Mouse (Mus musculus): ENCODE data around the gene Ccdc71l. TPM values are rescaled to one million over a fixed set of nuclear protein-coding genes. Genes with fewer than 3 reads are reported as not detected.

Gene Ccdc71l
- 2.1 and 2.2 TPM in 2 replicates for polyA plus RNA-seq (2015; fragmentation: Nextera tagmentation; extraction: Ambion mirVana)

GRCm38 (mm10) chr12:32378528-32379295 is at the start of gene Ccdc71l:
Gene Ccdc71l (plus strand): TSS chr12:32378704.
- peak within 1 kb of the TSS; percentile 97 for H3K27ac ChIP-seq (ENCODE audit: low read length)
- H3K4me1 ChIP-seq (ENCODE audit: control insufficient read depth, insufficient read depth, low read length), result peaks cover 4% of the 10 kb centered on the region
- H3K4me3 ChIP-seq (ENCODE audit: low read length), result peak within 1 kb of the TSS; percentile 75
- peak within 1 kb of the TSS; percentile 54 for H3K4me2 ChIP-seq (ENCODE audit: low read depth, low read length)
- peak within 1 kb of the TSS; percentile 95 for H3K9ac ChIP-seq (ENCODE audit: low read depth, low read length)
- peak; percentile 84 for ATAC-seq
- H3K36me3 ChIP-seq (ENCODE audit: control insufficient read depth, insufficient read depth, low read length), result no peaks in the 10 kb centered on the region
- no peaks in the 10 kb centered on the region for H3K9me3 ChIP-seq (ENCODE audit: control insufficient read depth, low read length)
- WGBS, result 1% methylated on average over 62 of the region's 78 CpGs
- H3K27me3 ChIP-seq (replicated peaks; ENCODE audit: control insufficient read depth, insufficient read depth, low read length), result no peaks in the 10 kb centered on the region

DNA sequence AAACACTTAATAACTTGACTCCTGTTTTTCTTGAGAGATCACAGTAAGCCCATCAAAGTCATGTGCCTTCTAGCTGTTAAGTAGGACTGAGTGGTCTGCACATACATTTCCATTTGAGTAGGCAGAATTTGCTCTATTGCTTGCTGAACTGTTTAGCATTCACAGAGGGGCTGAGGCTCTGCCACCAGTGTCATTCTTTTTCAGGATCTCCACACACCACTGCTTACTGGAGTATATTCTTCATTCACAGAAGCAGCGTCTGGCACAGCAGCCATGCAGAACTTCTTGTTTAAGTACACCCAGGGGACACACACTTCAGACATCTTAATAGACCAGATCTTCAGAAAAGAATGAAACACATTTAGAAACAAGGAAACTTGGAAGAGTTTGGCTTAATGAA is 39.4 kb upstream of the Ccdc71l start:
- no peaks in the 10 kb centered on the region for H3K4me1 ChIP-seq (ENCODE audit: control insufficient read depth, insufficient read depth, low read length)
- no peak overlapping the region for H3K9ac ChIP-seq (ENCODE audit: low read depth, low read length)
- H3K36me3 ChIP-seq (ENCODE audit: control insufficient read depth, insufficient read depth, low read length), result no peaks in the 10 kb centered on the region
- no peak overlapping the region for H3K27ac ChIP-seq (ENCODE audit: low read length)
- no peak for ATAC-seq
- whole genome bisulfite sequencing, result 44% methylated on average over 1 of the region's 1 CpGs
- no peaks in the 10 kb centered on the region for H3K9me3 ChIP-seq (ENCODE audit: control insufficient read depth, low read length)
- H3K27me3 ChIP-seq (replicated peaks; ENCODE audit: control insufficient read depth, insufficient read depth, low read length), result no peaks in the 10 kb centered on the region
- H3K4me2 ChIP-seq (ENCODE audit: low read depth, low read length), result no peak overlapping the region
- H3K4me3 ChIP-seq (ENCODE audit: low read length), result no peak overlapping the region

GRCm38 (mm10) chr12:32343487-32343886 is 35.0 kb upstream of the Ccdc71l start:
- no peaks in the 10 kb centered on the region for H3K36me3 ChIP-seq (ENCODE audit: control insufficient read depth, insufficient read depth, low read length)
- no peaks in the 10 kb centered on the region for H3K9me3 ChIP-seq (ENCODE audit: control insufficient read depth, low read length)
- H3K27ac ChIP-seq (ENCODE audit: low read length), result no peak overlapping the region
- no peak overlapping the region for H3K4me2 ChIP-seq (ENCODE audit: low read depth, low read length)
- 0 out of 2 replicates have a peak, but pooled peaks have one; percentile 33 for ATAC-seq
- no peak overlapping the region for H3K9ac ChIP-seq (ENCODE audit: low read depth, low read length)
- H3K4me1 ChIP-seq (ENCODE audit: control insufficient read depth, insufficient read depth, low read length), result no peaks in the 10 kb centered on the region
- no peaks in the 10 kb centered on the region for H3K27me3 ChIP-seq (replicated peaks; ENCODE audit: control insufficient read depth, insufficient read depth, low read length)
- 81% methylated on average over 1 of the region's 1 CpGs for WGBS
- no peak overlapping the region for H3K4me3 ChIP-seq (ENCODE audit: low read length)

GRCm38 (mm10) chr12:32346121-32346520 is 32.4 kb upstream of the Ccdc71l start:
- WGBS, result 93% methylated on average over 4 of the region's 4 CpGs
- Histone ChIP-seq H3K9me3 (ENCODE audit: control insufficient read depth, low read length) (no peaks in the 10 kb centered on the region), H3K27me3 (replicated peaks; ENCODE audit: control insufficient read depth, insufficient read depth, low read length) (no peaks in the 10 kb centered on the region), H3K9ac (ENCODE audit: low read depth, low read length) (no peak overlapping the region), H3K4me2 (ENCODE audit: low read depth, low read length) (no peak overlapping the region), H3K27ac (ENCODE audit: low read length) (no peak overlapping the region), H3K36me3 (ENCODE audit: control insufficient read depth, insufficient read depth, low read length) (no peaks in the 10 kb centered on the region), H3K4me3 (ENCODE audit: low read length) (no peak overlapping the region), H3K4me1 (ENCODE audit: control insufficient read depth, insufficient read depth, low read length) (no peaks in the 10 kb centered on the region)
- ATAC-seq, result no peak

DNA sequence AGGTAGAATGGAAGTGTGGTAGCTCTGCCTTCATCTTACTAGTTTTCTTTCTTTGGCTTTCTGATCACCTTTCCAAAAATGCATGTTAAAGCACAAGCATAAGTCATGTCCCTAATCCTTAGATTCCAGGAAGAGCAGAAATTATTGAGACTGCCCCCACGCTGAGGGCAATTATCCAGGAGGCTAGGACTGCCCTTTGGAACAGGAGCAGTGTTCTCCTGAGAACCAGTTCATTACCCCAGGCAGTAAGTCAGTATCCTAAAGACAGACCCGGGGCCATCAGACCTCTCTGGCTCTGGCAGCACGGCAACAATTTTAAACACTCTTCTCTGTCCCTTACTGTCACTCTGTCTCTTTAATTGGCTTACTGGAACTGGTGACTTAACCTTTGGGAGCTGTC is 30.0 kb upstream of the Ccdc71l start:
- no peak overlapping the region for H3K9ac ChIP-seq (ENCODE audit: low read depth, low read length)
- H3K36me3 ChIP-seq (ENCODE audit: control insufficient read depth, insufficient read depth, low read length), result no peaks in the 10 kb centered on the region
- H3K27ac ChIP-seq (ENCODE audit: low read length), result no peak overlapping the region
- H3K4me3 ChIP-seq (ENCODE audit: low read length), result no peak overlapping the region
- H3K9me3 ChIP-seq (ENCODE audit: control insufficient read depth, low read length), result no peaks in the 10 kb centered on the region
- 62% methylated on average over 3 of the region's 3 CpGs for WGBS
- H3K4me1 ChIP-seq (ENCODE audit: control insufficient read depth, insufficient read depth, low read length), result no peaks in the 10 kb centered on the region
- H3K4me2 ChIP-seq (ENCODE audit: low read depth, low read length), result no peak overlapping the region
- peak; percentile 70 for ATAC-seq
- H3K27me3 ChIP-seq (replicated peaks; ENCODE audit: control insufficient read depth, insufficient read depth, low read length), result no peaks in the 10 kb centered on the region

- 79% methylated on average over 1 of the region's 1 CpGs for WGBS
- Histone ChIP-seq H3K9me3 (ENCODE audit: control insufficient read depth, low read length) (no peaks in the 10 kb centered on the region), H3K36me3 (ENCODE audit: control insufficient read depth, insufficient read depth, low read length) (no peaks in the 10 kb centered on the region), H3K27me3 (replicated peaks; ENCODE audit: control insufficient read depth, insufficient read depth, low read length) (no peaks in the 10 kb centered on the region), H3K4me1 (ENCODE audit: control insufficient read depth, insufficient read depth, low read length) (no peaks in the 10 kb centered on the region), H3K9ac (ENCODE audit: low read depth, low read length) (no peak overlapping the region), H3K4me2 (ENCODE audit: low read depth, low read length) (no peak overlapping the region), H3K4me3 (ENCODE audit: low read length) (no peak overlapping the region), H3K27ac (ENCODE audit: low read length) (no peak overlapping the region)
- no peak for ATAC-seq
Measured at GRCm38 (mm10) chr12:32351874-32352273, 26.6 kb upstream of the Ccdc71l start.

DNA sequence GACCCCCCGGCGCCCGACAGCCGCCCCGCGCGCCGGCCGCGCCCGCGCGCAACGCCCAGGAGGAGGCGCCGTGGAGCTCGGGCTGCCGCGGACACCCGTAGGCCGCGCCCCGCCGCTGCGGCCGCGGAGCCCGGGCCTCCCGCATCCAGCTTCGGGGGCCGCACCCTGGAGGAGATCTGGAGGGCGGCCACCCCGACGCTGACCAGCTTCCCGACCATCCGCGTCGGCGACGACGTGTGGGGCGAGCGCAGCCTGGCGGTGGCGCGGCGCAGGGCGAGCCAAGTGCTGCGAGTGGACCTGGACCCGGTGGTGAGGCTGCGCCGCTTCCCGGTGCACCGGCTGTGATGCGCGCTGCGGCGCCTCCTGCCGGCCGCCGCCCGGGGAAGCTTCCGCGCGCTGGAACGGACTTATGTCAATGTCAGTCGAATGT is 807 bp downstream of the Ccdc71l start:
- Histone ChIP-seq H3K27me3 (replicated peaks; ENCODE audit: control insufficient read depth, insufficient read depth, low read length) (no peaks in the 10 kb centered on the region), H3K36me3 (ENCODE audit: control insufficient read depth, insufficient read depth, low read length) (no peaks in the 10 kb centered on the region), H3K27ac (ENCODE audit: low read length) (peak overlapping the region; percentile 97), H3K4me2 (ENCODE audit: low read depth, low read length) (peak overlapping the region; percentile 54), H3K4me1 (ENCODE audit: control insufficient read depth, insufficient read depth, low read length) (peaks cover 4% of the 10 kb centered on the region), H3K9ac (ENCODE audit: low read depth, low read length) (peak overlapping the region; percentile 95), H3K4me3 (ENCODE audit: low read length) (peak overlapping the region; percentile 75), H3K9me3 (ENCODE audit: control insufficient read depth, low read length) (no peaks in the 10 kb centered on the region)
- peak; percentile 88 for ATAC-seq
- WGBS, result 0% methylated on average over 66 of the region's 67 CpGs

DNA sequence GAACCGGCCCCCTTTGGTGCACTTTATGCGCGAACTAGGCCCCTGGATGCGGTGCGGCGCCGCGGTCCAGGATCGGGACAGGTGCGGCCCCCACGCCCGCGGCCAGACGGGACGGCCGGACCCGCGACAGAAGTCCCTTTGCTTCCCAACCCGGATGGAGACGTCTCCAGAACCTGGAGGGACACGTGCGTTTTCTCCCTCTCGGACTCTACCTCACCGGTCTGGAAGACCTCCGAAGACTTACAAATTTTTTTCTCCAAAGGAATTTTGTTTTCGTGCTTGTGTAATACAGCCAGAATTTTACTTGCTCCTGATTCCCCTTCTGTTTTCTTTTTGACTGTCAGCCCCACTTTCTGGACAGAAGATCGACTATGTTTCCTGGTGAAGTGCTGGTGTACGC is 1.2 kb downstream of the Ccdc71l start:
- Histone ChIP-seq H3K36me3 (ENCODE audit: control insufficient read depth, insufficient read depth, low read length) (no peaks in the 10 kb centered on the region), H3K9me3 (ENCODE audit: control insufficient read depth, low read length) (no peaks in the 10 kb centered on the region), H3K27me3 (replicated peaks; ENCODE audit: control insufficient read depth, insufficient read depth, low read length) (no peaks in the 10 kb centered on the region), H3K4me3 (ENCODE audit: low read length) (peak overlapping the region; percentile 75), H3K27ac (ENCODE audit: low read length) (peak overlapping the region; percentile 97), H3K4me1 (ENCODE audit: control insufficient read depth, insufficient read depth, low read length) (peaks cover 4% of the 10 kb centered on the region), H3K4me2 (ENCODE audit: low read depth, low read length) (peak overlapping the region; percentile 54), H3K9ac (ENCODE audit: low read depth, low read length) (peak overlapping the region; percentile 95)
- WGBS, result 2% methylated on average over 28 of the region's 28 CpGs
- ATAC-seq, result no peak

- H3K9ac ChIP-seq (ENCODE audit: low read depth, low read length), result no peak overlapping the region
- H3K4me2 ChIP-seq (ENCODE audit: low read depth, low read length), result peak overlapping the region; percentile 65
- 69% methylated on average over 3 of the region's 3 CpGs for WGBS
- H3K4me1 ChIP-seq (ENCODE audit: control insufficient read depth, insufficient read depth, low read length), result peaks cover 4% of the 10 kb centered on the region
- no peaks in the 10 kb centered on the region for H3K36me3 ChIP-seq (ENCODE audit: control insufficient read depth, insufficient read depth, low read length)
- ATAC-seq, result no peak
- H3K27ac ChIP-seq (ENCODE audit: low read length), result no peak overlapping the region
- H3K9me3 ChIP-seq (ENCODE audit: control insufficient read depth, low read length), result no peaks in the 10 kb centered on the region
- peak overlapping the region; percentile 45 for H3K4me3 ChIP-seq (ENCODE audit: low read length)
- no peaks in the 10 kb centered on the region for H3K27me3 ChIP-seq (replicated peaks; ENCODE audit: control insufficient read depth, insufficient read depth, low read length)
Measured at GRCm38 (mm10) chr12:32380457-32380856, 2.0 kb downstream of the Ccdc71l start.
